Mouse (Mus musculus): ENCODE results near the gene Tma7. TPM values are rescaled to one million over a fixed set of nuclear protein-coding genes. Genes with fewer than 3 reads are reported as not detected.
A peak's percentile ranks its signal among the peaks of the same experiment; 100 is the strongest.

The Tma7 gene
- polyA plus RNA-seq, 2 experiments: 191 to 664 TPM

DNA sequence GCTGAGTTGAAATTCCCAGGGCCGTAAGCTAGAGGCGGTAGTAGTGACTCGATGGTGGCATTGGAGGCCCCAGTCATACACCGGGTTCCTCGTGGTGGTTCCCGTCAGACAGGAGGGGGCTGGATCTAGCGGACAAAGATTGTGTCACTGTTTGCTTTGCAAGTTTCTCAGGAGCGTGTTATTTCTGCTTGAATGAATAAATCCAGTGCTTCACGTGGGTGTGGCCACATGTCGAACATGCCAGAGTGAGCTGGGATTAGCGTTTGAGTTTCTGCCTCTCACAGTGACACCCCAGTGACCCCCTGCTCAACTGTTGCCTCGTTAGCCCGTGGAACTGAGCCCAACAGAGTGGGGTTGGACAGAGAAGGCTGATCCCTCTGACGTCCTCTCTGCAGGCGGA lies 8.1 kb upstream of the Tma7 start:
- ATAC-seq (ENCODE audit: low FRiP score, low read depth) (no peak), DNase-seq (ENCODE audit: low spot score) (no peak)
- Histone ChIP-seq H3K27ac (replicated peaks; ENCODE audit: low read depth, low read length) (no peak overlapping the region), H3K9ac (ENCODE audit: low read depth, low read length, severe bottlenecking) (no peak overlapping the region), H3K4me2 (replicated peaks; ENCODE audit: low read depth, low read length, severe bottlenecking) (no peak overlapping the region), H3K4me1 (ENCODE audit: control insufficient read depth, insufficient read depth, low read length) (peaks cover 10% of the 10 kb centered on the region), H3K4me3 (replicated peaks; ENCODE audit: low read length) (no peak overlapping the region), H3K9me3 (ENCODE audit: control insufficient read depth, low read length) (no peaks in the 10 kb centered on the region), H3K27me3 (ENCODE audit: control insufficient read depth, insufficient read depth, low read length) (no peaks in the 10 kb centered on the region), H3K36me3 (ENCODE audit: control insufficient read depth, insufficient read depth, low read length) (peaks cover 16% of the 10 kb centered on the region)
- no peak for TF ChIP-seq POLR2A (IDR thresholded peaks at IDR 0.05; ENCODE audit: borderline replicate concordance, extremely low read depth, insufficient read depth, insufficient read length)
- WGBS: 72% methylated on average over 15 of the region's 15 CpGs

GRCm38 (mm10) chr9:109087987-109088386 lies 5.6 kb upstream of the Tma7 start:
- ATAC-seq (ENCODE audit: low FRiP score, low read depth) (no peak), DNase-seq (ENCODE audit: low spot score) (peak; percentile 62)
- H3K27ac ChIP-seq (replicated peaks; ENCODE audit: low read depth, low read length): no peak overlapping the region
- 20% methylated on average over 5 of the region's 5 CpGs for WGBS
- H3K4me1 ChIP-seq (ENCODE audit: control insufficient read depth, insufficient read depth, low read length): peaks cover 2% of the 10 kb centered on the region; the same call in 1 of the 2 replicates
- H3K9ac ChIP-seq (ENCODE audit: low read depth, low read length, severe bottlenecking): no peak overlapping the region
- no peaks in the 10 kb centered on the region for H3K27me3 ChIP-seq (ENCODE audit: control insufficient read depth, insufficient read depth, low read length)
- no peak for TF ChIP-seq POLR2A (IDR thresholded peaks at IDR 0.05; ENCODE audit: borderline replicate concordance, extremely low read depth, insufficient read depth, insufficient read length)
- H3K9me3 ChIP-seq (ENCODE audit: control insufficient read depth, low read length): no peaks in the 10 kb centered on the region
- no peak overlapping the region for H3K4me2 ChIP-seq (replicated peaks; ENCODE audit: low read depth, low read length, severe bottlenecking)
- H3K4me3 ChIP-seq (replicated peaks; ENCODE audit: low read length): no peak overlapping the region
- peaks cover 16% of the 10 kb centered on the region for H3K36me3 ChIP-seq (ENCODE audit: control insufficient read depth, insufficient read depth, low read length)

GRCm38 (mm10) chr9:109084922-109085321 lies 2.5 kb upstream of the Tma7 start:
- no peak overlapping the region for H3K27ac ChIP-seq (replicated peaks; ENCODE audit: low read depth, low read length)
- no peak for ATAC-seq (ENCODE audit: low FRiP score, low read depth)
- no peak for DNase-seq (ENCODE audit: low spot score)
- no peaks in the 10 kb centered on the region for H3K9me3 ChIP-seq (ENCODE audit: control insufficient read depth, low read length)
- H3K9ac ChIP-seq (ENCODE audit: low read depth, low read length, severe bottlenecking): no peak overlapping the region
- no peak for TF ChIP-seq POLR2A (IDR thresholded peaks at IDR 0.05; ENCODE audit: borderline replicate concordance, extremely low read depth, insufficient read depth, insufficient read length)
- peaks cover 7% of the 10 kb centered on the region for H3K36me3 ChIP-seq (ENCODE audit: control insufficient read depth, insufficient read depth, low read length)
- H3K4me3 ChIP-seq (replicated peaks; ENCODE audit: low read length): no peak overlapping the region
- WGBS: 14% methylated on average over 2 of the region's 2 CpGs
- no peak overlapping the region for H3K4me2 ChIP-seq (replicated peaks; ENCODE audit: low read depth, low read length, severe bottlenecking)
- peaks cover 5% of the 10 kb centered on the region; the same call in 1 of the 2 replicates for H3K4me1 ChIP-seq (ENCODE audit: control insufficient read depth, insufficient read depth, low read length)
- no peaks in the 10 kb centered on the region for H3K27me3 ChIP-seq (ENCODE audit: control insufficient read depth, insufficient read depth, low read length)

GRCm38 (mm10) chr9:109081749-109082123 lies 651 bp downstream of the Tma7 start:
- Histone ChIP-seq H3K9ac (ENCODE audit: low read depth, low read length, severe bottlenecking) (peak overlapping the region; percentile 80), H3K27ac (replicated peaks; ENCODE audit: low read depth, low read length) (0 out of 2 replicates have a peak overlapping the region, but pooled peaks have one; percentile 45), H3K4me1 (ENCODE audit: control insufficient read depth, insufficient read depth, low read length) (peaks cover 5% of the 10 kb centered on the region; the same call in 1 of the 2 replicates), H3K9me3 (ENCODE audit: control insufficient read depth, low read length) (no peaks in the 10 kb centered on the region), H3K36me3 (ENCODE audit: control insufficient read depth, insufficient read depth, low read length) (peaks cover 14% of the 10 kb centered on the region), H3K4me2 (replicated peaks; ENCODE audit: low read depth, low read length, severe bottlenecking) (peak overlapping the region; percentile 74), H3K27me3 (ENCODE audit: control insufficient read depth, insufficient read depth, low read length) (no peaks in the 10 kb centered on the region), H3K4me3 (replicated peaks; ENCODE audit: low read length) (peak overlapping the region; percentile 74)
- no peak for ATAC-seq (ENCODE audit: low FRiP score, low read depth)
- WGBS: 7% methylated on average over 11 of the region's 11 CpGs
- TF ChIP-seq POLR2A (IDR thresholded peaks at IDR 0.05; ENCODE audit: borderline replicate concordance, extremely low read depth, insufficient read depth, insufficient read length): no peak
- DNase-seq (ENCODE audit: low spot score): no peak

GRCm38 (mm10) chr9:109080516-109080915 lies 1.9 kb downstream of the Tma7 start:
- Histone ChIP-seq H3K27ac (replicated peaks; ENCODE audit: low read depth, low read length) (no peak overlapping the region), H3K4me1 (ENCODE audit: control insufficient read depth, insufficient read depth, low read length) (peaks cover 5% of the 10 kb centered on the region; the same call in 1 of the 2 replicates), H3K9ac (ENCODE audit: low read depth, low read length, severe bottlenecking) (no peak overlapping the region), H3K27me3 (ENCODE audit: control insufficient read depth, insufficient read depth, low read length) (no peaks in the 10 kb centered on the region), H3K36me3 (ENCODE audit: control insufficient read depth, insufficient read depth, low read length) (peaks cover 14% of the 10 kb centered on the region), H3K4me3 (replicated peaks; ENCODE audit: low read length) (peak overlapping the region; percentile 74; the same call in 1 of the 2 replicates), H3K4me2 (replicated peaks; ENCODE audit: low read depth, low read length, severe bottlenecking) (no peak overlapping the region), H3K9me3 (ENCODE audit: control insufficient read depth, low read length) (no peaks in the 10 kb centered on the region)
- DNase-seq (ENCODE audit: low spot score) (no peak), ATAC-seq (ENCODE audit: low FRiP score, low read depth) (no peak)
- WGBS: 97% methylated on average over 3 of the region's 3 CpGs
- no peak for TF ChIP-seq POLR2A (IDR thresholded peaks at IDR 0.05; ENCODE audit: borderline replicate concordance, extremely low read depth, insufficient read depth, insufficient read length)

Data from limb, embryonic 14.5 days (tissue).